Comparison of ENCODE assay signal across 11 mouse cellular contexts in genomic region chr8:77422632-77423252, GRCm38 (mm10).
DNase-seq lines count a peak whose midpoint lies in the region; ATAC-seq and TF ChIP-seq lines count a peak whose summit lies in the region.
"Had no signal": no experiment of that assay in that cellular context is flagged by ENCODE, and none has a peak within 500 bp of the region (broad histone marks: within the 10 kb centered on the region; RNA-seq: fewer than 3 reads in every experiment).

No protein-coding gene starts in this region.

- peak; percentile 87 for ATAC-seq in common myeloid progenitor, adult 5-6 weeks (replicated peaks; ENCODE audit: low read depth, poor library complexity, severe bottlenecking)

- H3K4me1 ChIP-seq in thymus, adult 2 months (replicated peaks; ENCODE audit: control insufficient read depth, insufficient read depth, low read length), result peaks cover 21% of the 10 kb centered on the region
- H3K4me1 ChIP-seq in forebrain, embryonic 10.5 days, result no peaks in the 10 kb centered on the region

- DNase-seq in heart, adult 11 months, result peak; percentile 91
- no peak for DNase-seq in heart, postnatal 10 days
- peak; percentile 29 for DNase-seq in lung, postnatal 25 days (ENCODE audit: low spot score)
- DNase-seq in thymus, adult 2 months, result peak; percentile 49
- DNase-seq in adrenal gland, adult 8-10 months, result no peak
- no peak for DNase-seq in kidney, postnatal 36 days
- DNase-seq in forebrain, embryonic 10.5 days (ENCODE audit: extremely low spot score, low spot score), result no peak

- H3K36me3 ChIP-seq in thymus, adult 2 months (ENCODE audit: control insufficient read depth, insufficient read depth, low read length), result no peaks in the 10 kb centered on the region
- H3K36me3 ChIP-seq in forebrain, embryonic 10.5 days (replicated peaks), result peaks cover 14% of the 10 kb centered on the region; the same call in 1 of the 2 replicates
- H3K36me3 ChIP-seq: midbrain, embryonic 10.5 days had no signal

- no peak for TF ChIP-seq POLR2A in thymus, adult 2 months (IDR thresholded peaks at IDR 0.05; ENCODE audit: control insufficient read depth, extremely low read depth, insufficient read depth, low read length, poor library complexity)

- TF ChIP-seq CTCF in thymus, adult 2 months (IDR thresholded peaks at IDR 0.05; ENCODE audit: borderline replicate concordance, control insufficient read depth, extremely low read depth, insufficient read depth, low read length, poor library complexity), result no peak

- 12% methylated on average over 15 of the region's 15 CpGs for WGBS in thymus, adult 2 months
- WGBS in forebrain, embryonic 10.5 days, result 90% methylated on average over 15 of the region's 15 CpGs

- H3K27ac ChIP-seq in thymus, adult 2 months (ENCODE audit: control insufficient read depth, insufficient read depth, low read length), result peak overlapping the region; percentile 84
- no peak overlapping the region for H3K27ac ChIP-seq in forebrain, embryonic 10.5 days
- H3K27ac ChIP-seq: embryonic facial prominence, embryonic 12.5 days; heart, embryonic 10.5 days; midbrain, embryonic 10.5 days had no signal

- H3K9me3 ChIP-seq in forebrain, embryonic 10.5 days, result no peaks in the 10 kb centered on the region
- H3K9me3 ChIP-seq: embryonic facial prominence, embryonic 12.5 days; heart, embryonic 10.5 days; midbrain, embryonic 10.5 days had no signal

- intact Hi-C loops in heart, postnatal 10 days (cut with DNase I), result no loop called here

- H3K27me3 ChIP-seq in thymus, adult 2 months (ENCODE audit: control insufficient read depth, insufficient read depth, low read length), result no peaks in the 10 kb centered on the region
- no peaks in the 10 kb centered on the region for H3K27me3 ChIP-seq in forebrain, embryonic 10.5 days (ENCODE audit: poor library complexity, severe bottlenecking)
- H3K27me3 ChIP-seq: embryonic facial prominence, embryonic 12.5 days had no signal

- H3K4me3 ChIP-seq in thymus, adult 2 months (ENCODE audit: control insufficient read depth, insufficient read depth, low read length), result peak overlapping the region; percentile 41
- no peak overlapping the region for H3K4me3 ChIP-seq in forebrain, embryonic 10.5 days
- H3K4me3 ChIP-seq: embryonic facial prominence, embryonic 12.5 days; heart, embryonic 10.5 days; midbrain, embryonic 10.5 days had no signal

Comparison
In these comparisons a context has a peak if more than half of its experiments do, and no peak if none do; other contexts are left out.
1. DNase-seq: peak in heart, adult 11 months (single experiment), lung, postnatal 25 days (single experiment) and thymus, adult 2 months (single experiment); none in heart, postnatal 10 days (0 of 2), adrenal gland, adult 8-10 months (single experiment), kidney, postnatal 36 days (0 of 2) and forebrain, embryonic 10.5 days (single experiment).